In genomic region chr11:60913301-60914196, GRCm38 (mm10) we compare ENCODE assay signal across 8 mouse cellular contexts. TPM values are rescaled to one million over a fixed set of nuclear protein-coding genes. Genes with fewer than 3 reads are reported as not detected.
A peak's percentile ranks its signal among the peaks of the same experiment; 100 is the strongest.
DNase-seq lines count a peak whose midpoint lies in the region; ATAC-seq and TF ChIP-seq lines count a peak whose summit lies in the region.

No protein-coding gene starts in this region.

- WGBS in forebrain, embryonic 11.5 days: under 1% methylated on average over 71 of the region's 86 CpGs
- under 1% methylated on average over 86 of the region's 86 CpGs for WGBS in heart, embryonic 16.5 days
- WGBS in liver, embryonic 14.5 days (ENCODE audit: insufficient replicate concordance): under 1% methylated on average over 86 of the region's 86 CpGs
- under 1% methylated on average over 85 of the region's 86 CpGs for WGBS in stomach, embryonic 15.5 days

- in situ Hi-C loops in CH12.LX (cut with MboI; ENCODE audit: low pct_ligation_motif_present, low pct_unique_long_range_greater_than_20kb, low sequenced_read_pairs): no loop called here

- peaks cover 0 to 4% of the 10 kb centered on the region in 2 experiments for H3K36me3 ChIP-seq in CH12.LX (replicated peaks in 1 of 2; ENCODE audit: control insufficient read depth in 1 of 2, insufficient read depth in 1 of 2, low read length in 1 of 2)
- no peaks in the 10 kb centered on the region for H3K36me3 ChIP-seq in forebrain, embryonic 11.5 days (ENCODE audit: control insufficient read depth, insufficient read depth, low read length)
- H3K36me3 ChIP-seq in heart, embryonic 16.5 days (ENCODE audit: control insufficient read depth, insufficient read depth): no peaks in the 10 kb centered on the region
- H3K36me3 ChIP-seq in liver, embryonic 14.5 days (replicated peaks; ENCODE audit: control insufficient read depth, insufficient read depth, low read depth): no peaks in the 10 kb centered on the region
- no peaks in the 10 kb centered on the region; the same call in 1 of the 2 replicates for H3K36me3 ChIP-seq in stomach, embryonic 15.5 days

- no peak for TF ChIP-seq RAD21 in CH12.LX (IDR thresholded peaks at IDR 0.05; ENCODE audit: low read depth, low read length)

- H3K4me3 ChIP-seq in CH12.LX (replicated peaks in 1 of 3; ENCODE audit: low read depth in 2 of 3, low read length in 2 of 3, poor library complexity in 1 of 3): peak overlapping the region; percentile 69 to 86 (median 74)
- peak overlapping the region; percentile 95 for H3K4me3 ChIP-seq in forebrain, embryonic 11.5 days (ENCODE audit: low read depth, low read length)
- peak overlapping the region; percentile 83 for H3K4me3 ChIP-seq in heart, embryonic 16.5 days (ENCODE audit: low read length)
- peak overlapping the region; percentile 96 to 99 for H3K4me3 ChIP-seq in liver, embryonic 14.5 days (ENCODE audit: insufficient read depth in 1 of 2, low read depth in 2 of 2, low read length in 2 of 2)
- H3K4me3 ChIP-seq in stomach, embryonic 15.5 days (replicated peaks): peak overlapping the region; percentile 87

- H3K9ac ChIP-seq in CH12.LX (ENCODE audit: insufficient read depth, low read depth): peak overlapping the region; percentile 62
- peak overlapping the region; percentile 86 for H3K9ac ChIP-seq in forebrain, embryonic 11.5 days (ENCODE audit: low read length)
- peak overlapping the region; percentile 88 for H3K9ac ChIP-seq in heart, embryonic 16.5 days (ENCODE audit: low read length)
- peak overlapping the region; percentile 96 for H3K9ac ChIP-seq in liver, embryonic 14.5 days (replicated peaks)
- peak overlapping the region; percentile 76 for H3K9ac ChIP-seq in stomach, embryonic 15.5 days

- H3K4me1 ChIP-seq in CH12.LX (ENCODE audit: control insufficient read depth in 1 of 2, insufficient read depth in 2 of 2): peaks cover 7 to 28% of the 10 kb centered on the region in 2 experiments
- H3K4me1 ChIP-seq in forebrain, embryonic 11.5 days (replicated peaks; ENCODE audit: control insufficient read depth, insufficient read depth, low read length): peaks cover 2% of the 10 kb centered on the region; the same call in 1 of the 2 replicates
- H3K4me1 ChIP-seq in heart, embryonic 16.5 days (ENCODE audit: control insufficient read depth, insufficient read depth, low read length): peaks cover 23% of the 10 kb centered on the region
- peaks cover 17 to 30% of the 10 kb centered on the region in 2 experiments for H3K4me1 ChIP-seq in liver, embryonic 14.5 days (replicated peaks; ENCODE audit: control insufficient read depth in 2 of 2, insufficient read depth in 2 of 2, low read length in 1 of 2)
- H3K4me1 ChIP-seq in stomach, embryonic 15.5 days: peaks cover 24% of the 10 kb centered on the region

- dilution Hi-C loops in CH12.LX (cut with MboI; ENCODE audit: extremely low pct_ligation_motif_present, extremely low pct_unique_long_range_greater_than_20kb, low sequenced_read_pairs): no loop called here

- peak overlapping the region; percentile 91 for H3K4me2 ChIP-seq in CH12.LX (ENCODE audit: insufficient read depth, low read depth, poor library complexity, severe bottlenecking)
- peak overlapping the region; percentile 86 for H3K4me2 ChIP-seq in forebrain, embryonic 11.5 days (ENCODE audit: low read depth, low read length, severe bottlenecking)
- H3K4me2 ChIP-seq in heart, embryonic 16.5 days (ENCODE audit: low read depth, low read length): peak overlapping the region; percentile 92
- peak overlapping the region; percentile 95 for H3K4me2 ChIP-seq in liver, embryonic 14.5 days (ENCODE audit: low read depth)
- peak overlapping the region; percentile 82 for H3K4me2 ChIP-seq in stomach, embryonic 15.5 days

- no peak for TF ChIP-seq EP300 in CH12.LX (IDR thresholded peaks at IDR 0.05; ENCODE audit: low read length)
- peak; percentile 21; the same call in 1 of the 2 replicates for TF ChIP-seq EP300 in liver, embryonic 14.5 days (IDR thresholded peaks at IDR 0.05; ENCODE audit: low read depth)

- peak; percentile 94 for ATAC-seq in forebrain, embryonic 11.5 days (replicated peaks; ENCODE audit: low FRiP score)
- peak; percentile 91 for ATAC-seq in heart, embryonic 16.5 days (replicated peaks; ENCODE audit: extremely low read depth, insufficient read depth, low FRiP score)
- ATAC-seq in liver, embryonic 14.5 days (ENCODE audit: insufficient read depth): peak; percentile 93
- peak; percentile 89 for ATAC-seq in stomach, embryonic 15.5 days (ENCODE audit: insufficient read depth, low FRiP score, low read depth)

- peak; percentile 87 for DNase-seq in CH12.LX (ENCODE audit: extremely low read depth)
- peak; percentile 73 for DNase-seq in c-Kit-positive CD71-negative TER-119-negative erythroid progenitor cells, embryonic 14.5 days (ENCODE audit: low read depth)
- DNase-seq in forebrain, embryonic 11.5 days (ENCODE audit: low spot score): peak; percentile 93
- peak; percentile 96 to 97 for DNase-seq in kidney, postnatal 25 days
- peak; percentile 71 to 79 (median 75) for DNase-seq in liver, embryonic 14.5 days (ENCODE audit: low read depth in 3 of 3, low spot score in 3 of 3)
- peak; percentile 94 for DNase-seq in neural tube, embryonic 10.5 days (ENCODE audit: extremely low spot score, low spot score)

- TF ChIP-seq POLR2A in CH12.LX (IDR thresholded peaks at IDR 0.05; ENCODE audit: low read depth, low read length): peak; percentile 63

- H3K27me3 ChIP-seq in CH12.LX (replicated peaks): no peaks in the 10 kb centered on the region
- no peaks in the 10 kb centered on the region for H3K27me3 ChIP-seq in forebrain, embryonic 11.5 days (ENCODE audit: control insufficient read depth, insufficient read depth, low read length)
- no peaks in the 10 kb centered on the region for H3K27me3 ChIP-seq in heart, embryonic 16.5 days (ENCODE audit: control insufficient read depth, insufficient read depth, low read length)
- no peaks in the 10 kb centered on the region for H3K27me3 ChIP-seq in liver, embryonic 14.5 days (ENCODE audit: control insufficient read depth, insufficient read depth, low read length)
- H3K27me3 ChIP-seq in stomach, embryonic 15.5 days (replicated peaks): no peaks in the 10 kb centered on the region

- no peaks in the 10 kb centered on the region for H3K9me3 ChIP-seq in CH12.LX (replicated peaks; ENCODE audit: low read length)
- H3K9me3 ChIP-seq in forebrain, embryonic 11.5 days (ENCODE audit: control insufficient read depth, low read length): no peaks in the 10 kb centered on the region
- H3K9me3 ChIP-seq in heart, embryonic 16.5 days (replicated peaks; ENCODE audit: control insufficient read depth, low read length): no peaks in the 10 kb centered on the region
- H3K9me3 ChIP-seq in liver, embryonic 14.5 days (ENCODE audit: control insufficient read depth, low read length): no peaks in the 10 kb centered on the region
- no peaks in the 10 kb centered on the region for H3K9me3 ChIP-seq in stomach, embryonic 15.5 days

- TF ChIP-seq CTCF in CH12.LX (conservative IDR thresholded peaks at IDR 0.05 in 1 of 2, IDR thresholded peaks at IDR 0.05 in 1 of 2; ENCODE audit: low read depth in 2 of 2, low read length in 2 of 2): no peak
- TF ChIP-seq CTCF in liver, embryonic 14.5 days (IDR thresholded peaks at IDR 0.05; ENCODE audit: low read depth): no peak

- no peaks in the 10 kb centered on the region for H3K79me2 ChIP-seq in CH12.LX (replicated peaks; ENCODE audit: control insufficient read depth, extremely low read depth, insufficient read depth, poor library complexity, severe bottlenecking)

- H3K27ac ChIP-seq in CH12.LX (ENCODE audit: insufficient read depth, low read depth): no peak overlapping the region
- peak overlapping the region; percentile 68 for H3K27ac ChIP-seq in forebrain, embryonic 11.5 days (ENCODE audit: low read depth, low read length)
- H3K27ac ChIP-seq in heart, embryonic 16.5 days (ENCODE audit: low read length): peak overlapping the region; percentile 77
- H3K27ac ChIP-seq in liver, embryonic 14.5 days: peak overlapping the region; percentile 91
- H3K27ac ChIP-seq in stomach, embryonic 15.5 days: peak overlapping the region; percentile 58

TF ChIP-seq in CH12.LX, 34 proteins besides CTCF, POLR2A, EP300 and RAD21 (continues in another document):
- peak; percentile 73 for TF ChIP-seq ELF1 (IDR thresholded peaks at IDR 0.05; ENCODE audit: low read depth, low read length)
- TF ChIP-seq NRF1 (IDR thresholded peaks at IDR 0.05; ENCODE audit: low read depth, low read length): peak; percentile 77
- no peak for TF ChIP-seq GABPA (IDR thresholded peaks at IDR 0.05; ENCODE audit: insufficient replicate concordance, low read depth, low read length)
- no peak for TF ChIP-seq ZNF384 (IDR thresholded peaks at IDR 0.05; ENCODE audit: low read depth, low read length)

RNA-seq across cellular contexts. Expression of gene Natd1, which starts 1.0 kb away (rescaled TPM):
- 3.1 and 5.0 TPM in 2 replicates for total RNA-seq in CH12.LX (2012; rRNA removed)
- 1.9 and 2.1 TPM in 2 replicates for total RNA-seq in CH12.LX (2014; rRNA removed)
- 4.3 and 5.2 TPM in 2 replicates for polyA plus RNA-seq in CH12.LX (2012; ENCODE audit: insufficient read length, low read depth)
- 25.7 and 26.1 TPM in 2 replicates for polyA plus RNA-seq in forebrain, embryonic 11.5 days (2014; fragmentation: Nextera tagmentation; extraction: Ambion mirVana)
- 16.9 and 17.0 TPM in 2 replicates for polyA plus RNA-seq in heart, embryonic 16.5 days (2015; fragmentation: Nextera tagmentation; extraction: Ambion mirVana)
- 10.7 and 14.0 TPM in 2 replicates for polyA plus RNA-seq in liver, embryonic 14.5 days (2012; rRNA removed)
- 11.1 and 15.0 TPM in 2 replicates for polyA plus RNA-seq in liver, embryonic 14.5 days (2014; fragmentation: Nextera tagmentation; extraction: Ambion mirVana)
- polyA plus RNA-seq in stomach, embryonic 15.5 days (2015; fragmentation: Nextera tagmentation; extraction: Ambion mirVana): 12.1 and 15.0 TPM in 2 replicates

RNA-seq across cellular contexts. Expression of gene Map2k3, which starts 18.3 kb away (rescaled TPM):
- 35.2 and 35.5 TPM in 2 replicates for total RNA-seq in CH12.LX (2012; rRNA removed)
- total RNA-seq in CH12.LX (2014; rRNA removed): 11.2 and 13.7 TPM in 2 replicates
- polyA plus RNA-seq in CH12.LX (2012; ENCODE audit: insufficient read length, low read depth): 87.6 and 92.5 TPM in 2 replicates
- 47.3 and 51.0 TPM in 2 replicates for polyA plus RNA-seq in forebrain, embryonic 11.5 days (2014; fragmentation: Nextera tagmentation; extraction: Ambion mirVana)
- polyA plus RNA-seq in heart, embryonic 16.5 days (2015; fragmentation: Nextera tagmentation; extraction: Ambion mirVana): 67.7 and 69.2 TPM in 2 replicates
- polyA plus RNA-seq in liver, embryonic 14.5 days (2012; rRNA removed): 37.0 and 44.7 TPM in 2 replicates
- polyA plus RNA-seq in liver, embryonic 14.5 days (2014; fragmentation: Nextera tagmentation; extraction: Ambion mirVana): 100 and 124 TPM in 2 replicates
- 116 and 121 TPM in 2 replicates for polyA plus RNA-seq in stomach, embryonic 15.5 days (2015; fragmentation: Nextera tagmentation; extraction: Ambion mirVana)

RNA-seq across cellular contexts. Expression of gene Tmem11, which starts 34.5 kb away (rescaled TPM):
- total RNA-seq in CH12.LX (2012; rRNA removed) (83.0 and 83.6 TPM in 2 replicates), CH12.LX (2014; rRNA removed) (62.8 and 71.1 TPM in 2 replicates)
- polyA plus RNA-seq in CH12.LX (2012; ENCODE audit: insufficient read length, low read depth): 112 and 117 TPM in 2 replicates
- polyA plus RNA-seq in forebrain, embryonic 11.5 days (2014; fragmentation: Nextera tagmentation; extraction: Ambion mirVana): 59.8 and 70.9 TPM in 2 replicates
- polyA plus RNA-seq in heart, embryonic 16.5 days (2015; fragmentation: Nextera tagmentation; extraction: Ambion mirVana): 68.2 and 68.4 TPM in 2 replicates
- polyA plus RNA-seq in liver, embryonic 14.5 days (2012; rRNA removed): 30.9 and 35.7 TPM in 2 replicates
- polyA plus RNA-seq in liver, embryonic 14.5 days (2014; fragmentation: Nextera tagmentation; extraction: Ambion mirVana): 25.1 and 27.5 TPM in 2 replicates
- polyA plus RNA-seq in stomach, embryonic 15.5 days (2015; fragmentation: Nextera tagmentation; extraction: Ambion mirVana): 60.3 and 60.8 TPM in 2 replicates
